Mouse (Mus musculus): Measurements from ENCODE around the gene Zfp365. TPM values are rescaled to one million over a fixed set of nuclear protein-coding genes. Genes with fewer than 3 reads are reported as not detected.

Gene Zfp365
- polyA plus RNA-seq, 1 experiment from 2014 or later, result 1.8 TPM

GRCm38 (mm10) chr10:67927718-67928455 is 15.4 kb upstream of the Zfp365 start:
- WGBS, result 67% methylated on average over 8 of the region's 8 CpGs
- Histone ChIP-seq H3K4me1 (replicated peaks) (no peaks in the 10 kb centered on the region), H3K9ac (no peak overlapping the region), H3K27ac (replicated peaks) (no peak overlapping the region), H3K27me3 (no peaks in the 10 kb centered on the region), H3K4me2 (no peak overlapping the region), H3K4me3 (no peak overlapping the region), H3K9me3 (0 out of 2 replicates have a peak, but pooled peaks cover 4% of the 10 kb centered on the region), H3K36me3 (no peaks in the 10 kb centered on the region)
- no peak for ATAC-seq (ENCODE audit: low read depth)

GRCm38 (mm10) chr10:67924030-67924429 is 11.6 kb upstream of the Zfp365 start:
- Histone ChIP-seq H3K4me1 (replicated peaks) (no peaks in the 10 kb centered on the region), H3K4me2 (no peak overlapping the region), H3K36me3 (no peaks in the 10 kb centered on the region), H3K9me3 (0 out of 2 replicates have a peak, but pooled peaks cover 4% of the 10 kb centered on the region), H3K9ac (no peak overlapping the region), H3K27ac (replicated peaks) (no peak overlapping the region), H3K4me3 (no peak overlapping the region), H3K27me3 (no peaks in the 10 kb centered on the region)
- no peak for ATAC-seq (ENCODE audit: low read depth)
- 57% methylated on average over 7 of the region's 7 CpGs for WGBS

GRCm38 (mm10) chr10:67921777-67922176 is 9.3 kb upstream of the Zfp365 start:
- Histone ChIP-seq H3K4me2 (no peak overlapping the region), H3K9ac (no peak overlapping the region), H3K9me3 (0 out of 2 replicates have a peak, but pooled peaks cover 4% of the 10 kb centered on the region), H3K4me1 (replicated peaks) (no peaks in the 10 kb centered on the region), H3K27ac (replicated peaks) (no peak overlapping the region), H3K36me3 (no peaks in the 10 kb centered on the region), H3K27me3 (no peaks in the 10 kb centered on the region), H3K4me3 (no peak overlapping the region)
- ATAC-seq (ENCODE audit: low read depth), result no peak
- 87% methylated on average over 6 of the region's 6 CpGs for WGBS

- Histone ChIP-seq H3K4me1 (replicated peaks) (no peaks in the 10 kb centered on the region), H3K9ac (no peak overlapping the region), H3K27me3 (no peaks in the 10 kb centered on the region), H3K27ac (replicated peaks) (no peak overlapping the region), H3K4me2 (no peak overlapping the region), H3K4me3 (no peak overlapping the region), H3K9me3 (0 out of 2 replicates have a peak, but pooled peaks cover 4% of the 10 kb centered on the region), H3K36me3 (no peaks in the 10 kb centered on the region)
- WGBS, result over 99% methylated on average over 4 of the region's 4 CpGs
- ATAC-seq (ENCODE audit: low read depth), result no peak
Measured at GRCm38 (mm10) chr10:67919706-67920105, 7.2 kb upstream of the Zfp365 start.

GRCm38 (mm10) chr10:67918194-67918899 is 5.9 kb upstream of the Zfp365 start:
- Histone ChIP-seq H3K4me2 (no peak overlapping the region), H3K4me1 (replicated peaks) (no peaks in the 10 kb centered on the region), H3K9me3 (no peaks in the 10 kb centered on the region), H3K36me3 (no peaks in the 10 kb centered on the region), H3K27me3 (no peaks in the 10 kb centered on the region), H3K9ac (no peak overlapping the region), H3K4me3 (no peak overlapping the region), H3K27ac (replicated peaks) (no peak overlapping the region)
- ATAC-seq (ENCODE audit: low read depth), result no peak
- 73% methylated on average over 4 of the region's 4 CpGs for WGBS

GRCm38 (mm10) chr10:67917356-67917755 is 4.9 kb upstream of the Zfp365 start:
- 64% methylated on average over 7 of the region's 7 CpGs for WGBS
- no peak overlapping the region for H3K4me3 ChIP-seq
- no peaks in the 10 kb centered on the region for H3K9me3 ChIP-seq
- H3K9ac ChIP-seq, result no peak overlapping the region
- no peak overlapping the region for H3K4me2 ChIP-seq
- H3K27ac ChIP-seq (replicated peaks), result no peak overlapping the region
- no peak for ATAC-seq (ENCODE audit: low read depth)
- H3K36me3 ChIP-seq, result no peaks in the 10 kb centered on the region
- H3K27me3 ChIP-seq, result no peaks in the 10 kb centered on the region
- H3K4me1 ChIP-seq (replicated peaks), result peaks cover 4% of the 10 kb centered on the region

GRCm38 (mm10) chr10:67911447-67912336 is 770 bp downstream of the Zfp365 start:
- ATAC-seq (ENCODE audit: low read depth), result peak; percentile 60
- H3K27me3 ChIP-seq, result no peaks in the 10 kb centered on the region; the same call in none of the 2 replicates
- 24% methylated on average over 33 of the region's 33 CpGs for WGBS
- H3K9ac ChIP-seq, result peak overlapping the region; percentile 72
- no peak overlapping the region for H3K27ac ChIP-seq (replicated peaks)
- H3K4me2 ChIP-seq, result peak overlapping the region; percentile 87
- no peaks in the 10 kb centered on the region for H3K36me3 ChIP-seq
- H3K9me3 ChIP-seq, result no peaks in the 10 kb centered on the region
- peak overlapping the region; percentile 68 for H3K4me3 ChIP-seq
- H3K4me1 ChIP-seq (replicated peaks), result peaks cover 12% of the 10 kb centered on the region

- H3K4me3 ChIP-seq, result no peak overlapping the region
- no peak overlapping the region for H3K9ac ChIP-seq
- no peaks in the 10 kb centered on the region for H3K36me3 ChIP-seq
- H3K27me3 ChIP-seq, result no peaks in the 10 kb centered on the region; the same call in none of the 2 replicates
- H3K27ac ChIP-seq (replicated peaks), result no peak overlapping the region
- H3K4me2 ChIP-seq, result no peak overlapping the region
- ATAC-seq (ENCODE audit: low read depth), result no peak
- WGBS, result 94% methylated on average over 4 of the region's 4 CpGs
- H3K9me3 ChIP-seq, result no peaks in the 10 kb centered on the region
- peaks cover 12% of the 10 kb centered on the region for H3K4me1 ChIP-seq (replicated peaks)
Measured at GRCm38 (mm10) chr10:67907931-67908330, 4.5 kb downstream of the Zfp365 start.

GRCm38 (mm10) chr10:67906926-67907325 is 5.5 kb downstream of the Zfp365 start:
- no peak for ATAC-seq (ENCODE audit: low read depth)
- 86% methylated on average over 2 of the region's 2 CpGs for WGBS
- no peak overlapping the region for H3K4me3 ChIP-seq

GRCm38 (mm10) chr10:67906063-67906462 is 6.4 kb downstream of the Zfp365 start:
- Histone ChIP-seq H3K36me3 (no peaks in the 10 kb centered on the region), H3K27ac (replicated peaks) (no peak overlapping the region), H3K9me3 (no peaks in the 10 kb centered on the region), H3K9ac (no peak overlapping the region), H3K4me3 (no peak overlapping the region), H3K27me3 (no peaks in the 10 kb centered on the region; the same call in none of the 2 replicates), H3K4me1 (replicated peaks) (no peaks in the 10 kb centered on the region), H3K4me2 (no peak overlapping the region)
- no peak for ATAC-seq (ENCODE audit: low read depth)
- WGBS, result 88% methylated on average over 4 of the region's 4 CpGs

More at GRCm38 (mm10) chr10:67906926-67907325, 5.5 kb downstream of the Zfp365 start:
- H3K4me2 ChIP-seq, result no peak overlapping the region
- H3K27ac ChIP-seq (replicated peaks), result no peak overlapping the region
- no peaks in the 10 kb centered on the region for H3K9me3 ChIP-seq
- no peak overlapping the region for H3K9ac ChIP-seq
- H3K36me3 ChIP-seq, result no peaks in the 10 kb centered on the region
- peaks cover 5% of the 10 kb centered on the region for H3K4me1 ChIP-seq (replicated peaks)
- no peaks in the 10 kb centered on the region; the same call in none of the 2 replicates for H3K27me3 ChIP-seq

- no peaks in the 10 kb centered on the region for H3K4me1 ChIP-seq (replicated peaks)
- no peaks in the 10 kb centered on the region for H3K27me3 ChIP-seq
- no peaks in the 10 kb centered on the region for H3K36me3 ChIP-seq
- 92% methylated on average over 7 of the region's 7 CpGs for WGBS
- ATAC-seq (ENCODE audit: low read depth), result no peak
- H3K4me2 ChIP-seq, result no peak overlapping the region
- H3K9ac ChIP-seq, result no peak overlapping the region
- no peak overlapping the region for H3K4me3 ChIP-seq
- no peaks in the 10 kb centered on the region for H3K9me3 ChIP-seq
- H3K27ac ChIP-seq (replicated peaks), result no peak overlapping the region
Measured at GRCm38 (mm10) chr10:67903387-67903786, 9.1 kb downstream of the Zfp365 start.

GRCm38 (mm10) chr10:67901179-67901578 is 11.3 kb downstream of the Zfp365 start:
- Histone ChIP-seq H3K4me1 (replicated peaks) (no peaks in the 10 kb centered on the region), H3K36me3 (no peaks in the 10 kb centered on the region), H3K4me3 (no peak overlapping the region), H3K9ac (no peak overlapping the region), H3K27ac (replicated peaks) (no peak overlapping the region), H3K4me2 (no peak overlapping the region), H3K27me3 (no peaks in the 10 kb centered on the region), H3K9me3 (no peaks in the 10 kb centered on the region)
- ATAC-seq (ENCODE audit: low read depth), result no peak
- 65% methylated on average over 5 of the region's 5 CpGs for WGBS

Measured in neural tube, embryonic 13.5 days (tissue).